Mouse (Mus musculus): ENCODE data around the gene Lrrfip1. TPM values are rescaled to one million over a fixed set of nuclear protein-coding genes. Genes with fewer than 3 reads are reported as not detected.
A peak's percentile ranks its signal among the peaks of the same experiment; 100 is the strongest.

The Lrrfip1 gene
- polyA plus RNA-seq, 1 experiment: 13.8 TPM

DNA sequence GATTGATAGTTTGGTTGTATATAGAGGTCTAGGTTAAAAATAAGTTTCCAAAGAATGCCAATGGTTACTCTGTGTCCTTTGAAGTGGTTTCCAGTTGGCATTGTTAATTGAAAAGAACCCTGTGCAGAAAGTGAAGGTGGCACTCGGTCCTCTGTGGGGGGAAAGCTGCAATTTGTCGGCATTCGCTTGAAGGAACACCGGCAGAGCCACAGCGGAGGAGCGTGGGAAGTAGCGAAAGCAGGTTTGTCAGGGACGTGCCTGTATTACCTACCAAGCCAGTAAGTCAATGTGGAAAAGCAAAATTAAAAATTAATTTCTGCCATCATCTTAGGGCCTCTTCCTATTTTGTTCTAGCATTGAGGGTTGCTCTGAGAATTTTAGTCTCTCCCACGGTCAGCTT is 8.2 kb downstream of the Lrrfip1 start:
- H3K4me1 ChIP-seq (ENCODE audit: control insufficient read depth, insufficient read depth, insufficient read length, low read length): peaks cover 32% of the 10 kb centered on the region
- H3K27ac ChIP-seq (replicated peaks; ENCODE audit: low read depth, low read length): no peak overlapping the region
- no peak overlapping the region for H3K4me3 ChIP-seq (ENCODE audit: insufficient read depth, low read depth, low read length)

DNA sequence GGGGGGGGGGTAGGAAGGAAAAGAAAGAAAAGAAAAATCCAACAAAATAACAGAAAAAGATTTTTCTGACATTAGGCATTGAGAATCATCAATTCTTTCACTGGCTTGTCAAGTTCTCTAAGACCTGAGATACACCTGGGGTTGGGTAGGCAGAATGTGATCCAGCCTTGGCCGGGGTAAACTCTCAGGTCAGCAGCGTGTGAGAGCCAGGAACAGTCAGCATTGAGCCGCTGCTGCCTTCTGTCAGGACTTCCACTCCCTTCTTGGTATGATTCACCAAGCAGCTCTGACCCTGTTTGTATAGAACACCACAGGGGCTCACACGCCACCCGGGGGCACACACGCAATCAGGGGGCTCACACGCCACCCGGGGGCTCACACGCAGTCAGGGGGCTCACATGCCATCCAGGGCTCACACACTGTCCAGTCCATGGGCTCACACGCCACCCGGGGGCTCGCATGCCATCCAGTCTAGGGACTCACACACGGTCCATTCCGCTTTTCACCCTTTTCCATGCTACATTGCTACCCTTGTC is 9.7 kb downstream of the Lrrfip1 start:
- Histone ChIP-seq H3K4me3 (ENCODE audit: insufficient read depth, low read depth, low read length) (no peak overlapping the region), H3K27ac (replicated peaks; ENCODE audit: low read depth, low read length) (no peak overlapping the region), H3K4me1 (ENCODE audit: control insufficient read depth, insufficient read depth, insufficient read length, low read length) (peaks cover 28% of the 10 kb centered on the region)

DNA sequence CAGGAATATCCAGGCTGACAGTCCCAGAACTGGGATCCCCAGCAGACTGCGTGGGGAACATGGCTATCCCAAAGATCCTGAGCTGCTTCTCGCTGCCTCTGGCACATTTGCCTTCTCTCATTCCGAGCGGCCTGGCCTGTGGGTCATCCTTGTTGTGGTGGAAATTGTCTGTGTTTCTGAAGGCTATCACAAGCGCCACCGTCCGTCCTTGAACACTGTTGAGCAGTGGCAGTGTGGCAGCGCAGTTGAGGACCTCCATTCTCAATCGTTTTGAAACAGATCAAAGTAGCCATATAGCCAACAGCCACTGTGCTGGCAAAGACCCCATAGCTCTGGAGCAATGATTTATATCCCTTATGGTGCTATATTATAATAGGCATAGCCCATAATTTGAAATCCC is 10.2 kb downstream of the Lrrfip1 start:
- Histone ChIP-seq H3K4me1 (ENCODE audit: control insufficient read depth, insufficient read depth, insufficient read length, low read length) (peaks cover 28% of the 10 kb centered on the region), H3K27ac (replicated peaks; ENCODE audit: low read depth, low read length) (no peak overlapping the region), H3K4me3 (ENCODE audit: insufficient read depth, low read depth, low read length) (no peak overlapping the region)

DNA sequence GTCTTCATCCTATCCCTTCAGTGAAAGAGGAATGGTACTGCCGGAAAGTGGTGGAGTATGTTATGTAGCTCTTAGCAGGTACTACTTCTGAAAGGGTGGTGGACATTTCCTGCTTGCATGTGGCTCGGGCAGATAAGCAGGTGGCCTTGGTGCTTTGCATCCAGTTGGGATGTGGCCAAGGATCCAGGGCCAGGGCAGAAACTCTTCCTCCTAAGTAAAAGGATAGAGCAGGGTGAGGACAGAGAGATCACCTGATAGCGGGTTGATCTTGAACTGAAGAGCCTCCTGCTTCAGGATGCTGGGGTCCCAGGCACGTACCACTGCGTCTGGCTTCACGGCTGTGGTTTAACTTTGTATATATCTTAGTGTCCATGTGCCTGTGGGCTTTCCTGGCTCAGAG is 10.7 kb downstream of the Lrrfip1 start:
- Histone ChIP-seq H3K4me3 (ENCODE audit: insufficient read depth, low read depth, low read length) (no peak overlapping the region), H3K27ac (replicated peaks; ENCODE audit: low read depth, low read length) (no peak overlapping the region), H3K4me1 (ENCODE audit: control insufficient read depth, insufficient read depth, insufficient read length, low read length) (peaks cover 28% of the 10 kb centered on the region)

DNA sequence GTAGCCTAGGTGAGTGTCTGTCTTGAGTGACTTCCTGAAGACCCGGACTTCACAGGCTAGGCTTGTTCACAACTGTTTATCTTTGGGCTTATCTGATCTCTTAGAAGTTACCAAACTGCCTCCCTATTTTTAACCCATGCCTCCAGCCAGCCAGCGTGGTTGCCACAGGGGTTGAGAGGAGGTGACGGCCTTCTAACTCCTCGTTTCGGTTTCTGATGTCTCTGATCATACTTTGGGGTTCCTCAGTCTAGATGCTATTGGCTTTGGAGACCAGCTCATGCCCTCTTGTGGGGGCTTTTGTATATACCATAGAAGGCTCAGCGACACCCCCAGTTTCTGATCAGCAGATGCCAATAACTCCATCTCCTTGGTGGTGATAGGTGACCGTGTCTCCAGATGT is 11.7 kb downstream of the Lrrfip1 start:
- Histone ChIP-seq H3K27ac (replicated peaks; ENCODE audit: low read depth, low read length) (no peak overlapping the region), H3K4me1 (ENCODE audit: control insufficient read depth, insufficient read depth, insufficient read length, low read length) (peaks cover 30% of the 10 kb centered on the region)

DNA sequence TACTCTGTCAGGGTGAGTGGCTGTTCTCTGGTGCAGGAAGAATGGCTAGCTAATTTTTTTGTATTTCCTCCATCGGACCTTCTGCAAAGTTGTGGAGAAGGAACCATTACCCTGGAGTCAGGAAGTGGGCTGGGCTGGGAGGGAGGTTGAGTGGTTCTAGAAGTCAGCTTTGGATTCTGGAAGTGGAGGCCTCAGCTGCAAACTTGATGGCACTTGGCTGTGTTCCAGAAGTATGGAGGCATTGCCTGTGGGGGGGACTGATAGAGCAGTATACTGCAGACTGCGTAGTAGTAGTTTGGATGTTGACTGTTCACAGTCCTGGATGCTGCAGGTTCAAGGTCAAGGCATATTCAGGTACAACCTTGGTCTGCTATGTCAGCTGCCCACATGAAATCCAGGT is 12.2 kb downstream of the Lrrfip1 start:
- Histone ChIP-seq H3K27ac (replicated peaks; ENCODE audit: low read depth, low read length) (no peak overlapping the region), H3K4me3 (ENCODE audit: insufficient read depth, low read depth, low read length) (no peak overlapping the region), H3K4me1 (ENCODE audit: control insufficient read depth, insufficient read depth, insufficient read length, low read length) (peaks cover 30% of the 10 kb centered on the region)

More for the DNA sequence above, 11.7 kb downstream of the Lrrfip1 start:
- H3K4me3 ChIP-seq (ENCODE audit: insufficient read depth, low read depth, low read length): no peak overlapping the region

DNA sequence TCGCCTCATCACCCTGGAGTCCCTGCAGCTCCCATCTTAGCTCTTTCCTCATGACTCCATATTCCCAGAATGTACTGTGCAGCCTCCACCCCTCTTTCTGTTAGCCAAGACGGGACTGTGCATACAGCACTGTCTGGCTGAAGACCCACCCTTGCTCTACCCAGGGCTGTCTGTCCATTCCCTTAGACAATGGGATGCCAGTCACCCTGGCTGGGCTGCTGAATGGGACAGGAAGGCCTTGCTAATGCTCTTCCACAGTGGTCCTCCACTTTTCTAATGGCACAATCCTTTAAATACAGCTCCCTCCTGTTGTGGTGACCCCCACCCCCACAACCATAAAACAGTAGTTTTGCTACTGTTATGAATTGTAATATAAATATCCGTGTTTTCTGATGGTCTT is 12.8 kb downstream of the Lrrfip1 start:
- no peak overlapping the region for H3K27ac ChIP-seq (replicated peaks; ENCODE audit: low read depth, low read length)

DNA sequence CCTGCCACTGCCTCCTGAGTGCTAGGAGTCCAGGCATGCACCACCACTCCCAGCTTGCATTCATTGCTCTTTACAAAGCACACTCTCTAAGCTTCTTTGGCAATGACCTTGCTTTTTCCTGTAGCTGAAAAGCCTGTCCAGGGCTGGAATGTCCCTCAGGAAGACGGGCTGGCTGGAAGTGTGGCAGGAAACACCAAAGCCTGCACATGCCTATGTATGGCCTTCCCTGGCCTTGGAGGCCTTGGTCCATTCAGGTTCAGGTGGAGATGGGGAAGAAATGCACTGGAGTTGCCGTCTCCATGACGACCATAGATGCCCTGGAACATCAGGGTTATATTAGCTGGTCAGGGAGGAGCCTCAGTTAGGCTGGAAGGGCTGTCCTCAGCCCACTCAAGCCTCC is 15.3 kb downstream of the Lrrfip1 start:
- no peak overlapping the region for H3K4me3 ChIP-seq (ENCODE audit: insufficient read depth, low read depth, low read length)
- H3K4me1 ChIP-seq (ENCODE audit: control insufficient read depth, insufficient read depth, insufficient read length, low read length): peaks cover 32% of the 10 kb centered on the region
- peak overlapping the region; percentile 80 for H3K27ac ChIP-seq (replicated peaks; ENCODE audit: low read depth, low read length)

More for the DNA sequence above, 12.8 kb downstream of the Lrrfip1 start:
- Histone ChIP-seq H3K4me3 (ENCODE audit: insufficient read depth, low read depth, low read length) (no peak overlapping the region), H3K4me1 (ENCODE audit: control insufficient read depth, insufficient read depth, insufficient read length, low read length) (peaks cover 30% of the 10 kb centered on the region)

DNA sequence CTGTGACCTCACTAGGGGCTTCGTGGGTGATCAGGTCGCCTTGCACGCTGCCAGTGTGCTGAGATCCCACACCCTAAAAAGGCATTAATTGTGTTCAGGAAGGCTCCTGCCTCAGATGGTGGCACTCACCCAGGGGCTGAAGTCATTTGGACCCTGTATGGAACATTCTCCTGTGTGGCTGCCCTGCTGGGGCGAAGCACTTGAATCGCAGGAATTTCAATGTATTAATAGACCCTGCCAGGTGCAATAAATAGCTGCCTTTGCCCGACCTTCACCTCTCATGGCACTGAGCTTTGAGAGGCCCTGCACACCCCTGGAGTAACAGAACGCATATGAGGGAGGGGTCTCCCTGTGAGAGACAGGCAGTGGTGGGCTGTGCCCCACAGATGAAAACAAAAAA is 17.0 kb downstream of the Lrrfip1 start:
- Histone ChIP-seq H3K4me1 (ENCODE audit: control insufficient read depth, insufficient read depth, insufficient read length, low read length) (peaks cover 27% of the 10 kb centered on the region), H3K27ac (replicated peaks; ENCODE audit: low read depth, low read length) (no peak overlapping the region)

DNA sequence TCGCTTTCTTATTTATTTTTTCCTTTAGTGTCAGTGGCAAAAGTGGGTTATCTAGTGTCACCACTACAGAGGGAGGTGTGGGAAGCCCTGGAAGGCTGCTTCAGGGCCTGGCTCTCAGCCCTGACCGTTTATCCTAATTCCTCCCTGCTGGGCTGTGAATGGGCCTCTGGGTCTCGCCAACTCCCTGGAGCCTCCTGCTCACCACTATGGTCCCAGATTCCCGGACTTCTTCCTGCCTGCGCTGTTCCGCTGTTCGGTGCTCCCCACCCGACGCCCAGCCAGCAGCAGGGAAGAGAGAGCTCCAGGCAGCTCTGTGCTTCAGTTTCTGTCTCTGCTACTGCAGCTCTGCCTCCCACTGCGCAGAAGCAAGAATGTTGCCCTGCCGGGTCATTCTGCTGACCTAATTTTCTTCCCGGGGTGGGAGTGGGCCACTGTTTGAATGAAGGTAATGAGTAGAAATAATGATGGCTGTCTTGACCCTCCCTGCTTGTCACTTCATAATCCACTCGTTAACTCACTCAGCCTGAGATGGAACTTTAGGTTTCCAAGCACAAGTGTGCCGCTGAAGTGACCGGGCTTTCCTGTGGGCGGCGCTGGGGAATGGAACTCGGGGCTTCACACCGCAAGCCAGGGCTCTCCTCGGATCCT is 18.7 kb downstream of the Lrrfip1 start:
- peaks cover 23% of the 10 kb centered on the region for H3K4me1 ChIP-seq (ENCODE audit: control insufficient read depth, insufficient read depth, insufficient read length, low read length)
- peak overlapping the region; percentile 77 for H3K27ac ChIP-seq (replicated peaks; ENCODE audit: low read depth, low read length)
- H3K4me3 ChIP-seq (ENCODE audit: insufficient read depth, low read depth, low read length): peak overlapping the region; percentile 47

More for the DNA sequence above, 17.0 kb downstream of the Lrrfip1 start:
- no peak overlapping the region for H3K4me3 ChIP-seq (ENCODE audit: insufficient read depth, low read depth, low read length)

DNA sequence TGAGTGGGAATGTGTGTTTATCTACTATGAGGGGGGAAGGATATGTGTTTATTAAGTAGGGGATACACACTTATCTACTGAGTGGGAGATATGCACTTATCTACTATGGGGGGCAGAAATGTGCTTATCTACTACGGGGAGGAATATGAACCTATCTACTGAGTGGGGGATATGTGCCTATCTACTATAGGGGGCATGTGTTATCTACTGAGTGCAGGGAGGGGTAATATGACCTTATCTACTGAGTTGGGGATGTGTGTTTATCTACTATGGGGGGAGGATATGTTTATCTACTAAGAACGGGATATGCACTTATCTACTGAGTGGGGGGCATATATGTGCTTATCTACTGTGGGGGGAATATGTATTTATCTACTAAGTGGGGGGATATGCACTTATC is 20.8 kb downstream of the Lrrfip1 start:
- no peak overlapping the region for H3K27ac ChIP-seq (replicated peaks; ENCODE audit: low read depth, low read length)
- H3K4me1 ChIP-seq (ENCODE audit: control insufficient read depth, insufficient read depth, insufficient read length, low read length): peaks cover 10% of the 10 kb centered on the region; the same call in 1 of the 2 replicates
- no peak overlapping the region for H3K4me3 ChIP-seq (ENCODE audit: insufficient read depth, low read depth, low read length)

DNA sequence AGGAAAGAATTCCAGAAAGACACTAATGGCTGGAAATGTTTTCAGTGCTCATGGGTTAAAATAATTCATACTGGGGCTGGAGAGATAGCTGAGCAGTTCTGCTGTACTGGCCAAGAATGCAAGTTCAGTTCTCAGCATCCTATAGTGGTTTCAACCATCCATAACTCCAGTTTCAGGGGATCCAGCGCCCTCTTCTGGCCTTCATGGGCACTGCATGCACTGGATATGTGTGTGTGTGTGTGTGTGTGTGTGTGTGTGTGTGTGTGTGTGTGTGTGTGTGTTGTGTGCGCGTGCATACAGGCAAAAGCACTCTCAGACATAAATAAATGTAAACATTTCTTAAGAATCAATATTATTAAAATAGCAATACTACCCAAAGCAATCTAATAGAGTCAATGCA is 22.8 kb downstream of the Lrrfip1 start:
- H3K4me1 ChIP-seq (ENCODE audit: control insufficient read depth, insufficient read depth, insufficient read length, low read length): peaks cover 11% of the 10 kb centered on the region; the same call in 1 of the 2 replicates
- no peak overlapping the region for H3K4me3 ChIP-seq (ENCODE audit: insufficient read depth, low read depth, low read length)
- no peak overlapping the region for H3K27ac ChIP-seq (replicated peaks; ENCODE audit: low read depth, low read length)

DNA sequence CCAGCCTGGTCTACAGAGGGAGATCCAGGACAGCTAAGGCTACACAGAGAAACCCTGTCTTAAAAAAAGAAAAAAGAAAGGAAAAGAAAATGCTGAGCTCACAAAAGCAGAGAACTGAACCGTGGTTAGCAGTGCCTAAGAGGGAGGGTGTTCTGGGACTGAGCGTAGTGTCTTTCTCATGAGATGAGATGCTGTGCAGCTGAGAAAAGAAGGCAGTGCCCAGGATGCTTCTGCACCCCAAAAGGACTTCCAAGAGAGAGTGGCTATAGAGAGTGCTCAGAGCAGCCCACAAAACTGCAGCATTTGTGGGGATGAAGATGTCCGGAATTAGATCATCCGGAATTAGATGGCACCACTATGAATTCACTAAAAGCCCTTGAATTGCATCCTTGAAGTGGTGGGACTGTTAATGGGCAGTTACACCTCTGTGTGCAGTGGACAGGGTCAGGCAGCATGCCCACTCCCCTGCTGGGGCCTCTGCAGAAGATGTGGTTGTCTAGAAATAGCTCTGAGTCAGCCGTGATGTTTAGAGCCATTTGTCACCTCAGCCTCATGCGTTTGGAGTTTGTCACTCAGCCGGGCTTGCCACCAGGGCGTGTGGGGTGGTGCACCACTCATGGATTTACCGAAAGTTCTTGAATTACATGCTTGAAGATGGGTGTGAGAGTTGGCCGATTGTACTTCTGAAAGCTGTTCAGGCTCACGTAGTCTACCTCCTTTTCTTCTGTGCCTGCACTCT is 23.8 kb downstream of the Lrrfip1 start:
- Histone ChIP-seq H3K4me1 (ENCODE audit: control insufficient read depth, insufficient read depth, insufficient read length, low read length) (peaks cover 6% of the 10 kb centered on the region; the same call in 1 of the 2 replicates), H3K4me3 (ENCODE audit: insufficient read depth, low read depth, low read length) (no peak overlapping the region), H3K27ac (replicated peaks; ENCODE audit: low read depth, low read length) (no peak overlapping the region)

DNA sequence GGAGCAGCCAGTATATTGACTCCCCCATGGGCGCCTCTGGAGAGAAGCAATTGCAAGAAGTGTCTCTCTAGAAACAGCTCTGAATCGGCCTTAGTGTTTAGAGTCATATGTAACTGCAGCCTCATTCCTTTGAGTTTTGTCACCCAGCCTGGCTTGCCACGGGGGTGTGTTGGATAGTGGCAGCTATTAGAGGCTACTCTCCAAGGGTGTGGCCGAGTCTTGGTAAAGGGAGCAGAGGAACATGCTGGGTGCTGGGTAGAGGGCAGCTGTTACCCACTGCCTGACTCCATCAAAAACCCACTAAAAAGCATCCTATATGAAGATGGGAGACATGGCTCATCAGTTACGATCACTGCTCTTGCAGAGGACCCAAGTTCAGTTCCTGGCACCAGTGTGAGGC is 24.7 kb downstream of the Lrrfip1 start:
- Histone ChIP-seq H3K4me3 (ENCODE audit: insufficient read depth, low read depth, low read length) (no peak overlapping the region), H3K4me1 (ENCODE audit: control insufficient read depth, insufficient read depth, insufficient read length, low read length) (peaks cover 6% of the 10 kb centered on the region; the same call in 1 of the 2 replicates), H3K27ac (replicated peaks; ENCODE audit: low read depth, low read length) (peak overlapping the region; percentile 62)

DNA sequence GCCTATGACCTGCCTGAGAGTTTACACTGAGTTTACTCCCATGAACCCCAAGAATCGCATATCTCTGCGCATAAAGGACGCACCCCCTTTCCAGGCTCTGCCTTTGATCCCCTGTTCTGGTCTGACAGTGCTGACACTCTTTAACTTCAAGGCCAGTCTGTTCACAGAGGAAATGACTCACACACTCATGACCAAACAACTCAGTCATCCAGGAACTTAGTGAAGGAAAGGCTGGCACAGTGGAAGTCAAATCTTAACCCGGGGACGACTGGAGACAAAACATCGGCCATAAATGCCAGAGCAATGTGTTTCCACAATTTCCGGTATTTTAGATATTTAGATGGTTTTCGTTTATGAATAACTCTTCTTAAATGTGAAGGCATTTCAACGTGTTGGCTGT is 25.4 kb downstream of the Lrrfip1 start:
- peak overlapping the region; percentile 93 for H3K27ac ChIP-seq (replicated peaks; ENCODE audit: low read depth, low read length)
- no peak overlapping the region for H3K4me3 ChIP-seq (ENCODE audit: insufficient read depth, low read depth, low read length)
- peaks cover 6% of the 10 kb centered on the region; the same call in 1 of the 2 replicates for H3K4me1 ChIP-seq (ENCODE audit: control insufficient read depth, insufficient read depth, insufficient read length, low read length)
